Mouse (Mus musculus) right cerebral cortex, postnatal 36 days (tissue): ENCODE data around the gene Ankle1.
A peak's percentile ranks its signal among the peaks of the same experiment; 100 is the strongest.

Source experiments
- DNase-seq, 2 experiments: peaks; one replicate each; pipeline ENCODE4 v3.0.0; 2022; ENCODE audit warnings: low spot score in 2 of 2, mixed read lengths in 1 of 2

Ankle1 gene

GRCm38 (mm10) chr8:71381971-71382961, 23.5 kb upstream of the Ankle1 start:
- DNase-seq = peak; percentile 66 to 72

- DNase-seq = no peak
Measured at GRCm38 (mm10) chr8:71383396-71383795, 22.4 kb upstream of the Ankle1 start.

- no peak for DNase-seq
Measured at GRCm38 (mm10) chr8:71383860-71384259, 21.9 kb upstream of the Ankle1 start.

- DNase-seq = no peak
Measured at GRCm38 (mm10) chr8:71385212-71385835, 20.5 kb upstream of the Ankle1 start.

GRCm38 (mm10) chr8:71388267-71388666, 17.5 kb upstream of the Ankle1 start:
- DNase-seq = no peak

GRCm38 (mm10) chr8:71391696-71392095, 14.1 kb upstream of the Ankle1 start:
- DNase-seq = no peak

- no peak for DNase-seq
Measured at GRCm38 (mm10) chr8:71392391-71392790, 13.4 kb upstream of the Ankle1 start.

- no peak for DNase-seq
Measured at GRCm38 (mm10) chr8:71392871-71393270, 12.9 kb upstream of the Ankle1 start.

GRCm38 (mm10) chr8:71394481-71394880, 11.3 kb upstream of the Ankle1 start:
- DNase-seq = peak in 1 of 2 experiments; percentile 0

- DNase-seq = no peak
Measured at GRCm38 (mm10) chr8:71395071-71395470, 10.7 kb upstream of the Ankle1 start.

- no peak for DNase-seq
Measured at GRCm38 (mm10) chr8:71395629-71396028, 10.2 kb upstream of the Ankle1 start, which contains the start of gene Ushbp1. Ushbp1 (minus strand) TSS chr8:71395802.

GRCm38 (mm10) chr8:71396639-71397305, 9.0 kb upstream of the Ankle1 start, which contains the start of gene Babam1:
Babam1 (plus strand) TSS chr8:71396861.
- peak; percentile 91 to 96 for DNase-seq

- no peak for DNase-seq
Measured at GRCm38 (mm10) chr8:71397701-71398100, 8.1 kb upstream of the Ankle1 start.

- no peak for DNase-seq
Measured at GRCm38 (mm10) chr8:71400826-71401225, 5.0 kb upstream of the Ankle1 start.

GRCm38 (mm10) chr8:71401454-71401853, 4.4 kb upstream of the Ankle1 start:
- no peak for DNase-seq

- no peak for DNase-seq
Measured at GRCm38 (mm10) chr8:71402446-71402964, 3.3 kb upstream of the Ankle1 start.

- no peak for DNase-seq
Measured at GRCm38 (mm10) chr8:71403107-71403885, 2.5 kb upstream of the Ankle1 start.

- no peak for DNase-seq
Measured at GRCm38 (mm10) chr8:71404011-71404410, 1.8 kb upstream of the Ankle1 start.

GRCm38 (mm10) chr8:71404951-71405351, 859 bp upstream of the Ankle1 start:
- DNase-seq = no peak

GRCm38 (mm10) chr8:71406099-71407015, 547 bp downstream of the Ankle1 start:
- DNase-seq = no peak
